Mouse (Mus musculus) naive thymus-derived CD4-positive, alpha-beta T cell, adult 2 months (primary cell): Measurements from ENCODE around the gene Obox7.
"Not testable (repeated sequence)": the region's sequence is repeated elsewhere in the genome, so short reads cannot be mapped to it uniquely, and the experiment has no call there.

Experiments used
- DNase-seq: peaks from one replicate; pipeline ENCODE4 v3.0.0-alpha.2; 2011; ENCODE audit warnings: low read depth

Obox7 gene

DNA sequence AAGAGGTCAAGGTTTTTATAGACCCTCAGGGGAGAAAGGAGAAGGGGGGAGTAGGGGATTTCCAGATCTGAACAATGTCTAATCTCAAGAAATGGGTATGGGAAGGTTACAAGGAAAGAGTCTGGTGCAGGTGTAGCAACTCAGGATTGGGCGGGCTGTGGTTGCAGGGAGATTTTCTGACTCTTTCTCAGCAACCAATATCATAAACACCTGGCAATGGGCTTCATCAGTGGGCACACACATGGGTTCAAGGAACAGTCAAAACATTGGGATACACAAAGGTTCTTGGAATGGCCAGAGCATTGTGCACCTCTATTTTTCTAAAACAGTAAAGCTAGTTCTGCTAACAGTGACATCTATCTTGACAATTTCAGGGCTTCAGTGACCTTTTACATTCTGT lies at the start of gene Obox7:
Obox7 (plus strand) TSS at position 301 of the 400 bp plus-strand sequence.
- DNase-seq: not testable (repeated sequence)

GRCm38 (mm10) chr7:14622556-14623542 lies 36.4 kb upstream of the Obox7 start:
- DNase-seq: not testable (repeated sequence)
